Mouse (Mus musculus) lung, postnatal 0 days (tissue): ENCODE data around the gene Prickle4.

Experiments used
- CTCF ChIP-seq: IDR thresholded peaks from 2 replicates; pipeline ENCODE4 v1.5.1; 2016; ENCODE audit warnings: antibody characterized with exemption, mild to moderate bottlenecking
- EP300 ChIP-seq: IDR thresholded peaks from 2 replicates; pipeline ENCODE4 v1.6.1; 2016; ENCODE audit warnings: antibody characterized with exemption, mild to moderate bottlenecking, control low read depth

GRCm38 (mm10) chr17:47691650-47692049, 2.9 kb downstream of the Prickle4 start:
- TF ChIP-seq EP300, result no peak
- TF ChIP-seq CTCF, result no peak
